Mouse (Mus musculus): ENCODE data around the gene Klf12.

Klf12 gene

DNA sequence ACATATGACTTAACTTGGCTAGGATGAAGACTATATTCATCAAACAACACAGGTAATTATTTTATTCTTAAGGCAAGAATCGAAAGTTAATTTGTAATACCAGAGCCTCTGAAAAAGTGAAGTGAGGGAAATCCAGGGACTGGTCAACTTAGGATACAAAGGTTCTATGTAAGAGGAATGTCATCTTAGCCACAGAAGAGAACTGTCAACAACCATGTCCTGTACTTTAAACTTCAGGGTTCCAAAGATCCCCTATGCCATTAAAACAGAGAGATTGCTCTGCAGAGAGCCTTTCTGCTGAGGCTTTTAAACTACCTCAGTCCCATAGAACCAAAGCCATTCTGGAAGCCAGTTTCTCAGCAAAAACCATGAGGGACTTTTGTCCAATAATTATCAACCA, 144.1 kb downstream of the Klf12 start:
- no peak for DNase-seq (ENCODE audit: low spot score in 2 of 2)

DNA sequence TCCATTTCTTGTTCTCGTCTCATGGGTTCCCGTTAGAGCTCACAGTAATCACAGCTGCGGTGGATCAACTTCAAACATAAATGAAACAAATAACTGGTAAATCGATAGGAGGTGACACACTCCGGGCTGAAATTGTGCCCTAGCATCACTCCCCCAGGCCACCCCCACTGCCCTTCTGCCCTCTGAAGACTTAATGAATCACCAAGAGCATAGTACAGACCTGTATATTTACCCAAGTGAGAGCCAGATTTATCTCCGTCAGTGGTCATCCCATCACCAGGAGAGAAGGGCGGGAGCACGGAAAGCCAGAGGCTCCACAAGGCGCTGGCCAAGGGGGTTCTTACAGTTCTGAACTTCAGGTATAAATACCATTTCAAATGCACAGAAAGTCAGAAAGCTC, 150.2 kb downstream of the Klf12 start:
- no peak for DNase-seq (ENCODE audit: low spot score in 2 of 2)

- DNase-seq (ENCODE audit: low spot score in 2 of 2): no peak
Observed at GRCm38 (mm10) chr14:100132479-100132878, 152.0 kb downstream of the Klf12 start.

DNA sequence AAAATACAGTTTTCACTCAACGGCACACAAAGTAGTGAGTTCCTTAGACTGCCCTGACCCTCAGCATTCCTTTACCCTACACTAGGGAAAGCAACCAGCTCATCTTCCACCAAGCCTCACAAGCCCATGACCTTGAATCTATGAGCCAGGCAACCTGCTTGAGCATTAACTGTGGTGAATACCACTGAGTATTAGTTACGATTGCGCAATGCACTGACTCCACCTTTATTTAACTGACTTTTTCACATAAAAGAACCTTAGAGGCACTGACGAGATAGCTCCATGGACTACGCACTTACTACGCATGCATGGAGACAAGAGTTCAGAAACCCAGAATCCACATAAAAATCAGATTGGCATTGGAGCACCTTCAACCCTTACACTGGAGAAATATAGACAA, 158.4 kb downstream of the Klf12 start:
- DNase-seq (ENCODE audit: low spot score in 2 of 2): no peak

GRCm38 (mm10) chr14:100121075-100121474, 163.4 kb downstream of the Klf12 start:
- no peak for DNase-seq (ENCODE audit: low spot score in 2 of 2)

- no peak for DNase-seq (ENCODE audit: low spot score in 2 of 2)
Observed at GRCm38 (mm10) chr14:100119866-100120265, 164.6 kb downstream of the Klf12 start.

DNA sequence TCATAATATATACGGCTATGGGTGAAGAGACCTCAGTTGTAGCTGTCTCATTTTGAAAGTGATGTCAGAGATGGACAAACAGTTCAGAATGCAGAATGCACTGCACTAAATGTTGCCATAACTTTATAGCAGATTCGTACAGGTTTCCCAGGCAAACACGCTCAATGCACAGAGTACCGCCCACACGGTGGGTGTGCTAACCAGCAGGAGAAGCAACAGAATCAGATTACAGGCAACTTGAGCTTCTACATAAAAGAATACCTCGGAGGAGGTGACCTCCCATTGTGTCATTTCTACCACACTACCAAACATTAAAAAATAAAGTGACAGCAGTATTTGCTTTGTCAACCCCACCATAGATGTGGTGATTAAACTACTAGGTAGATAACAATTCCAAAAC, 171.1 kb downstream of the Klf12 start:
- DNase-seq (ENCODE audit: low spot score in 2 of 2): no peak

GRCm38 (mm10) chr14:100111735-100112134, 172.7 kb downstream of the Klf12 start:
- DNase-seq (ENCODE audit: low spot score in 2 of 2): no peak

DNA sequence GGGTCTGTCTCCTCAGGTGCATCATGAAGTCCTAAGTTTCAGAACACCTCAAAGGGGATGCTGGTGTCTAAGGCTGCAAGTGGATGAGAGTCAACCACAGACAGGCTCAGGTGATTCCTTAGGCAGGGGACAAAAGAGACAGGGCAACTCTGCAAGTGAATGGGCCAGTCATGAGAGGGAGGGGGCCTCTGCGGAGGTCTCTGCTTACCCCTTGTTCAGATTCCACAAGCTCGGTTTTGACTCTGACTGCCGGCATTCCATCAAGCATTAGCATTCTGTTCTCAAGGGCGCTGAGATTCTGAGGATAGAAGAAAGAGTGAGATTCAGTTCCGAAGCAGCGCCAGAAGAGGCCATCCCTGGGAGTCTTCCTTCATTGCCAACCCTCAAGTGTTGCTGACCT, 174.9 kb downstream of the Klf12 start:
- no peak for DNase-seq (ENCODE audit: low spot score in 2 of 2)

DNA sequence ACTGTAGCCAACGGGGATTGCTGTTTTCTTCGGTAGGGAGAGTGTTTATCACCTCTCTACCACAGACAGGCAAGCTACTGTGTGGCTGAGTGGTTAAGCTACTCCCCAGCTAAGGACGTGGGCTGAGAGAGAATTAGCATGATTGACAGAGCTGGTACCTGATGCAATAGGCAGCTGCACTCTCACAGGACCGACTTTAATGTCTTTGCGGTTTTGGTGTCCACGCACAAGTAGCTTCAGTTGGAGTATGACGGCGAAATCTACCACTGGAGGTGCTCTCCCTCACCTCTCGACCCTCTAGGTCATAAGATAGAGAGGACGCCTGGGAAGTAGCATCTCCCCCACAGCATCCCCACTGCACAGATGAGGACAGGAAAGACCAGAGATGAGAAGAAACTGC, 178.9 kb downstream of the Klf12 start:
- DNase-seq (ENCODE audit: low spot score in 2 of 2): no peak

DNA sequence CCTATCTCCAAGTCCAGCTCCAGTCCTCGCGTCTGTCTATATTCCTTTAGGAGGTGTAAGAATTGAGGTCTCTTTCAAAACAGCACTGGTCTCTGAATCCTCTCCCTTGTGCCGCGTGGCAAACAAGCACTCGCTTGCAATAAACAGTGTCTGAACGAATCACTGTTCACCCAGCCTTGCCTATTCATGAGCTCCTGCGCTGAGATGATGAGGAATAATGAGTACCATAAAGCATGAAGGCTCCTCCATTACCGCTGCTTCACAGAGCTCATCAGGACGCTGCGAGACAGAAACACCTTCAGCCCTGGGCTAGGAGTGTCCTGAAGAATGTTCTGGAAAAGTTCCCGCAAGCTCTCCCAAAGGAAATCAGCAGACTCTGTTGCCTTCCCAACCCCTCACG, 179.7 kb downstream of the Klf12 start:
- DNase-seq (ENCODE audit: low spot score in 2 of 2): no peak

DNA sequence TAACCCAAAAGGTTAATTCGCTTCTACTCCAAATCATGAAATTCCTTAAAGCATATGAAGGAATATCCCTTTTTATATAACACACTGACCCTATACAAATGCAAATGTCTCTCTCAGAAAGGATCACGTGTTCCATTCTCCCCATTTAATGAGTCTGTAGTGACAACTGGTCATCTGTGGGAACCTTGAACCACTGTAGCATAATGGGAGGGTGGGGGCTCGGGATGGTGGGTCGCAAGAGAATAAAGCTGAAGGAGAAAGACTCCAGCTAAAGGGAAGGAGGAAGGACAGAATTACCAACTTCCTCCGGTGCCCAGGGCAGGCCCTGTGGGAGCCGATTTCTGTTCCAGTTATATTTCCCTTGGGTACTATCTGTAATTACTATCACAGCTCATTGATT, 180.7 kb downstream of the Klf12 start:
- DNase-seq (ENCODE audit: low spot score in 2 of 2): no peak

GRCm38 (mm10) chr14:100097208-100098189, 187.0 kb downstream of the Klf12 start:
- DNase-seq (ENCODE audit: low spot score in 2 of 2): no peak

- DNase-seq (ENCODE audit: low spot score in 2 of 2): no peak
Observed at GRCm38 (mm10) chr14:100095730-100096129, 188.7 kb downstream of the Klf12 start.

DNA sequence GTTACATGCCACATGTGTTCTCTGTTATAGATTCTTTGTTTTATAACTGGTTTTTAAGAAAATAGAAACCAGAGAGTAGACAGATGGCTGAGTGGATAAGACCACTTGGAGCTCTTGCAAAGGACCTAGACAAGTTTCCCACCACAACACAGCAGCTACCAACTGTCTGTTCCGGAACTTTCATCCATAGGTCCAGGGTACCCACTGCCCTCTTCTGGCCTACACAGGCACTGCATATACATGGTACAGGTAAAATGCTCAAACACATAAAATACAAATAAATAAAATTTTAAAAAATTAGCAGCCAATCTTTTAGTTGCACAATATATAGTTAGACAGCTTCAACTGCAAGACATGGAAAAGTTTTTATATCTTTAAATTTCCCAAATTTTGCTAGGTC, 194.0 kb downstream of the Klf12 start:
- DNase-seq (ENCODE audit: low spot score in 2 of 2): no peak

DNA sequence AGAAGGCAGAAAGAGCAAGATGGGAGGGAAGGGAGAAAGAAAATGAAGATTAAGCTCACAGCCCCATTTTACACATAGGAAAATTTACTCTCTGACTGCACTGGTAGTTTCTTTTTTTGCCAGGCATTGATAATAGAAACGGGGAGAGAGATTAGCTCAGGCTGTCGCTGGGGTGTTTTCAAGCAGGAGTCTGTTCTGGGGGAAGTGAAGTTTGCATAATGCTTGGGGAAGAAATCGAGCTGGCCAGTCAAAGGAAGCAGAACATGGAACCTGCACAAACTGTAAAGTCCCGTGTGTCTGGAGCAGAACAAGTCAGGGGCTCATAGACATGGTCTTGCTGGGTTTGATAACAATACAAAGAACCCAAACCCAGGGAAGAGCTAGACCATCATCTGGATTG, 204.9 kb downstream of the Klf12 start:
- DNase-seq (ENCODE audit: low spot score in 2 of 2): no peak

DNA sequence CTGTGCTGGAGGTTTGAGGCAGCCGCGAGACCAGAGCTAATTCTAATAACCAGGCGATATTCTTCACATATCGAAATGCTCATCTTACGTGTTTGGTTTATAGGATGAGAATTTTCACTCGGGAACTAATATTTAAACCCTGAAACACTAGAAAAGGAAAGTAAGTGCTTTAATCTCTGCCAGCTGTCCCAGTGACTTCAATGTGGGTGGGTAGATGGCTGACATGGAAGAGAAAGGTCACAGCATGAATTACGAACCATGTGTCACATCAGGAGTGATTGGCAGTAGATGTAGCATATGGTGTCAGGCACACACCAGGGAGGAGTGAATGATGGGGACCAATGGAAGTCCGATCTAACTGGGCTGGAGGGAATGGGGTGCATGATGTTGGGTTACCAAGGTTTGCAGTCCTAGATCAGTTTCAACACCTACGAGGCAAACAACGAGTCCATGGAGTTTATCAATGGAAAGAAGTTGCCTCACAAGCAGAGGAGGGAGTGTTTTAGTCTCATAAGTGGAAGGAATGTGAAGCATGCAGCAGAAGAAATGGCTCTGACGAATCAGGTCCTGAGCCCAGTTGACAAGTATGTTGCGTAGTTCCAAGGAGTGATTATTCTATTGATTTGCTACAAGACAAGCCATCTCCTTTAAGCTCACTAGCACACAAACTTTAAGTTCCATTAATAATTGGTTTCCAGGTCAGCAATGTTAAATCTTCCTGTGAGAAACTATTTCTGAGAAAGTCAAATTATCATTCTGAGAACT, 211.9 kb downstream of the Klf12 start:
- no peak for DNase-seq (ENCODE audit: low spot score in 2 of 2)

DNA sequence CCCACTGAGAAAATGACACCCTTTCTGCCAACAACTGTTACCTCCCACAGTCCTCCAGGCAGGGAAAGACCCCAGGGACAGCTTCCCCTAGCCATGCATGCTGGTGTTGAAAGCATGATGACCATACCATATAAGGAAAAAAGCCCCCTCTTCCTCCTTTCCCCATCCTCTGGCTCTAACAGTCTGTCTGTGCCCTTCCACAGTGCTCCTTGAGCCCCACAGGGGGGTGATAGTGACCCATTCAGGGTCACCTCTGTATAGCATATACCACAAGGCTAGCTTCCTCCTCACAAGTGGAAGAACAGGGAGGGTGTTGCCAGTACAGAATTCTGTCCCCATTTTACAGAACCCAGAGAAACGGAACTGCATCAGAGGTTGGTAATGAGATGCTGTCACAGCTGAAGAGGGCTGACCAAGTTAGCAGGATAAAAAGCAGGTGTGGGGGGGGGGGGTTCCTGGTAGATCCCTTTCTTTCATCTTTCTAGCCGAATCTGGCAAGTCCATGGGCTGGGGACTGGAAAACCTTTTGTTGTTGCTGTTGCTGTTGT, 214.9 kb downstream of the Klf12 start:
- DNase-seq (ENCODE audit: low spot score in 2 of 2): no peak

GRCm38 (mm10) chr14:100068715-100069114, 215.8 kb downstream of the Klf12 start:
- no peak for DNase-seq (ENCODE audit: low spot score in 2 of 2)

DNA sequence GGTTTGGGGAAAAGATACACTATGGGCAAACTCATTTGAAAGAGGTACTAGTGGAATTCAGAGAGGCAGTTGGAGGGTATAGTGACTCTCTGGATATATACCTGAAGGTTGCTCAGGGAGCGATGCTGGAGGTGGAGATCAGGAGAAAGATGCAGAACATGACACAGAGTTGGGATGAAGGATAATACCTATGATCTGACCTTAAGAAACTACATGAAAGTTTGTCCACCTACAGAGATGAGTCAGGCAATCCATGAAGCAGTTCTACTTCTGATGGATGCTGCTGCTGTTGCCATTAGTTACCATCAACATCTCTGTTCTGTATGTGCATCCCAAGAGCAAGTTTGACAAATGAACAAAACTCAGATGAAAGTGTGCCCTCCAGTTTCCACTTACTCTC, 222.0 kb downstream of the Klf12 start:
- no peak for DNase-seq (ENCODE audit: low spot score in 2 of 2)

GRCm38 (mm10) chr14:100054150-100054549, 230.3 kb downstream of the Klf12 start:
- DNase-seq (ENCODE audit: low spot score in 2 of 2): no peak

DNA sequence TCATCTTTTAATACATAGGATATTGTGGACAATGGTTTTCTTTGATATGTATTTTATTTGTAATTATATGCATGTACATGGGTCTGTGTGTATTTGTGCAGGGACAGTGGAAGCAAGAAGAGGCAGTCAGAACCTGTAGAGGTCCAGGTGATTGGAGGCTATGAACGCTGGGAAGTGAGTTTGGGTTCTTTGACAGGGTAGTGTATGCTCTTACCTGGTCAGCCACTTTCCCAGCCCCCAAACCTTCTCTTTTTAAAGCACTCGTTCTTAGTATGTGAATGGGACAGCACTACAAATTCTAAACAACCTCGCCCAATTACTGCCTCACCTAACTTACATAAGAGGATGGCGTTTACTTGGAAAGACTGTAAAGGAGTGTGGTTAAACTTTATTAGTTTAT, 231.0 kb downstream of the Klf12 start:
- no peak for DNase-seq (ENCODE audit: low spot score in 2 of 2)

DNA sequence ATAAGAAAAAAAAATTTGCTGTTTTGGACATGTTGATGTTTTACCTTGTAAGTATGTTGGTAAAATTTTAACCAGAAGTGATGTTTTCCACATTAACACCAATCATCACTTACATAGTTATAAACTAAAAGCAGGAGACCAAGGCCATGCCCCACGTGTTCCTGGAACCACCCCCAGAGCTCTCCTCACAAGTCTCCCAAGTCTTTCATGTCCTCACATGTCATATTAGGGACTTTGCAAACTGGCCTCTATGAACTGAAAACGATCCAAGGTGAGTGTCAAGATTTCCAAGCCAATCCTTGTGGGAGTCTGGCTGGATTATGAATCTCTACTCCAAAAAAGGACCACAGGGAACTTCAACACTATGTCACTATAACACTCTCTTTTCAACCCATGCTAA, 231.6 kb downstream of the Klf12 start:
- DNase-seq (ENCODE audit: low spot score in 2 of 2): no peak

All from urinary bladder, postnatal 36 days (tissue).